Mouse (Mus musculus) liver, adult 2 months (tissue): ENCODE data around the gene Sdcbp2. TPM values are rescaled to one million over a fixed set of nuclear protein-coding genes. Genes with fewer than 3 reads are reported as not detected.

Experiments used
- DNase-seq: peaks from one replicate; pipeline ENCODE4 v3.0.0-alpha.2; 2011; ENCODE audit warnings: low read depth, low spot score; ENCODE audit errors: extremely low read depth
- H3K27ac ChIP-seq: fragments of 200-500 bp; replicated peaks from 2 replicates; pipeline ENCODE4 v1.5.1; 2012; ENCODE audit warnings: low read depth, mild to moderate bottlenecking, control low read depth, inconsistent platforms, low read length; ENCODE audit not compliant: insufficient read depth
- H3K27me3 ChIP-seq: fragments of 200-500 bp; 2 replicates; pipeline ENCODE4 v1.6.1; 2012; ENCODE audit warnings: mild to moderate bottlenecking, moderate library complexity, low read length, inconsistent platforms; ENCODE audit not compliant: control insufficient read depth, insufficient read depth
- H3K36me3 ChIP-seq: fragments of 200-500 bp; 2 replicates; pipeline ENCODE4 v1.6.1; 2012; ENCODE audit warnings: low read length, inconsistent platforms; ENCODE audit not compliant: control insufficient read depth, insufficient read depth
- H3K4me1 ChIP-seq: fragments of 200-500 bp; 2 replicates; pipeline ENCODE4 v1.6.1; 2011; ENCODE audit warnings: low read length; ENCODE audit not compliant: control insufficient read depth, insufficient read depth
- H3K4me3 ChIP-seq: fragments of 200-500 bp; 2 replicates; pipeline ENCODE4 v1.5.1; 2011; ENCODE audit warnings: low read depth, mild to moderate bottlenecking, control low read depth, low read length, moderate library complexity; ENCODE audit not compliant: insufficient read depth
- H3K79me2 ChIP-seq: fragments of 200-500 bp; 2 replicates; pipeline ENCODE4 v1.6.1; 2012; ENCODE audit warnings: inconsistent platforms, mild to moderate bottlenecking, low read length, moderate library complexity; ENCODE audit not compliant: control insufficient read depth, insufficient read depth
- H3K9ac ChIP-seq: fragments of 200-500 bp; 2 replicates; pipeline ENCODE4 v1.6.1; 2012; ENCODE audit warnings: low read depth, mild to moderate bottlenecking, control low read depth, inconsistent platforms, low read length
- CTCF ChIP-seq: fragments of 200-500 bp; IDR thresholded peaks from 2 replicates; pipeline ENCODE4 v1.5.1; 2011; ENCODE audit warnings: low read depth, low read length, control low read depth
- POLR2A ChIP-seq: fragments of 200-500 bp; IDR thresholded peaks from 2 replicates; pipeline ENCODE4 v1.6.1; 2011; ENCODE audit warnings: low read length, control low read depth; ENCODE audit not compliant: insufficient read depth; ENCODE audit errors: extremely low read depth
- WGBS: fragments of 180-500 bp; shearing (Covaris S2); methylation state at CpG from one replicate; pipeline ENCODE4 v1.1.7; 2018; 5-methylcytosine and 5-hydroxymethylcytosine counted together
- polyA plus RNA-seq: library from polyadenylated mRNA; depleted of rRNA; stranded (reverse); fragments of >200 nt; gene quantifications from 2 replicates; pipeline ENCODE4 v1.2.3, GENCODE M21; 2012
- total RNA-seq: library from RNA; depleted of rRNA; stranded (reverse); fragments of >200 nt; gene quantifications from 2 replicates; pipeline ENCODE4 v1.2.3, GENCODE M21; 2014

Sdcbp2 gene
- total and polyA plus RNA-seq, 2 experiments: 0.28 to 0.33 TPM

GRCm38 (mm10) chr2:151574607-151575006 is 2.2 kb downstream of the Sdcbp2 start:
- H3K79me2 ChIP-seq: no peaks in the 10 kb centered on the region
- 93% methylated on average over 5 of the region's 5 CpGs for WGBS

GRCm38 (mm10) chr2:151575119-151575698 is 2.8 kb downstream of the Sdcbp2 start:
- DNase-seq: peak; percentile 16
- Histone ChIP-seq H3K9ac (no peak overlapping the region), H3K4me1 (peaks cover 8% of the 10 kb centered on the region), H3K36me3 (no peaks in the 10 kb centered on the region), H3K27me3 (no peaks in the 10 kb centered on the region), H3K79me2 (no peaks in the 10 kb centered on the region), H3K27ac (no peak overlapping the region), H3K4me3 (no peak overlapping the region)
- TF ChIP-seq CTCF (0 out of 2 replicates have a peak, but pooled peaks have one; percentile 11), POLR2A (no peak)
- WGBS: 38% methylated on average over 7 of the region's 7 CpGs

More at GRCm38 (mm10) chr2:151574607-151575006, 2.2 kb downstream of the Sdcbp2 start:
- TF ChIP-seq POLR2A: no peak
- no peak for TF ChIP-seq CTCF
- H3K36me3 ChIP-seq: no peaks in the 10 kb centered on the region
- no peak overlapping the region for H3K27ac ChIP-seq
- DNase-seq: no peak
- H3K4me3 ChIP-seq: no peak overlapping the region
- H3K4me1 ChIP-seq: peaks cover 8% of the 10 kb centered on the region
- H3K9ac ChIP-seq: no peak overlapping the region
- H3K27me3 ChIP-seq: no peaks in the 10 kb centered on the region

- H3K27ac ChIP-seq: no peak overlapping the region
- H3K4me3 ChIP-seq: peak overlapping the region; percentile 47
- 4% methylated on average over 38 of the region's 38 CpGs for WGBS
- DNase-seq: peak; percentile 59
- H3K9ac ChIP-seq: peak overlapping the region; percentile 40
- no peaks in the 10 kb centered on the region for H3K79me2 ChIP-seq
- TF ChIP-seq POLR2A: 0 out of 2 replicates have a peak, but pooled peaks have one; percentile 33
- TF ChIP-seq CTCF: no peak
- H3K4me1 ChIP-seq: peaks cover 8% of the 10 kb centered on the region
- no peaks in the 10 kb centered on the region for H3K27me3 ChIP-seq
- H3K36me3 ChIP-seq: no peaks in the 10 kb centered on the region
Measured at GRCm38 (mm10) chr2:151575699-151576389, 3.4 kb downstream of the Sdcbp2 start.

- TF ChIP-seq CTCF (no peak), POLR2A (no peak)
- Histone ChIP-seq H3K79me2 (no peaks in the 10 kb centered on the region), H3K27me3 (no peaks in the 10 kb centered on the region), H3K4me1 (peaks cover 6% of the 10 kb centered on the region), H3K36me3 (no peaks in the 10 kb centered on the region), H3K4me3 (no peak overlapping the region), H3K9ac (no peak overlapping the region), H3K27ac (no peak overlapping the region)
- no peak for DNase-seq
- 77% methylated on average over 4 of the region's 4 CpGs for WGBS
Measured at GRCm38 (mm10) chr2:151579183-151579582, 6.8 kb downstream of the Sdcbp2 start.

GRCm38 (mm10) chr2:151580945-151581344 is 8.5 kb downstream of the Sdcbp2 start:
- WGBS: 39% methylated on average over 1 of the region's 1 CpGs
- Histone ChIP-seq H3K79me2 (no peaks in the 10 kb centered on the region), H3K27ac (no peak overlapping the region)

GRCm38 (mm10) chr2:151585934-151586333 is 13.5 kb downstream of the Sdcbp2 start:
- H3K27ac ChIP-seq: no peak overlapping the region
- no peak overlapping the region for H3K9ac ChIP-seq
- H3K4me1 ChIP-seq: no peaks in the 10 kb centered on the region
- no peak for TF ChIP-seq POLR2A
- TF ChIP-seq CTCF: peak; percentile 42
- no peak for DNase-seq
- H3K36me3 ChIP-seq: no peaks in the 10 kb centered on the region
- WGBS: 47% methylated on average over 3 of the region's 3 CpGs
- H3K27me3 ChIP-seq: no peaks in the 10 kb centered on the region
- H3K4me3 ChIP-seq: no peak overlapping the region
- no peaks in the 10 kb centered on the region for H3K79me2 ChIP-seq

More at GRCm38 (mm10) chr2:151580945-151581344, 8.5 kb downstream of the Sdcbp2 start:
- H3K4me3 ChIP-seq: no peak overlapping the region
- no peaks in the 10 kb centered on the region for H3K27me3 ChIP-seq
- no peak overlapping the region for H3K9ac ChIP-seq
- DNase-seq: no peak
- TF ChIP-seq POLR2A: no peak
- no peak for TF ChIP-seq CTCF
- H3K4me1 ChIP-seq: peaks cover 3% of the 10 kb centered on the region; the same call in 1 of the 2 replicates
- no peaks in the 10 kb centered on the region for H3K36me3 ChIP-seq
